Mouse (Mus musculus) spleen, adult 18-20 months (tissue): ENCODE results near the gene Mycl.

Experiments
- DNase-seq, 2 experiments: peaks; one replicate each; pipeline ENCODE4 v3.0.0; 2022; ENCODE audit warnings: mixed read lengths in 2 of 2

Gene Mycl

GRCm38 (mm10) chr4:123021591-123021990 is 26.1 kb downstream of the Mycl start:
- no peak for DNase-seq

- no peak for DNase-seq
Observed at GRCm38 (mm10) chr4:123022896-123023295, 27.4 kb downstream of the Mycl start.

GRCm38 (mm10) chr4:123025418-123025817 is 30.0 kb downstream of the Mycl start:
- DNase-seq, result no peak

GRCm38 (mm10) chr4:123026161-123026560 is 30.7 kb downstream of the Mycl start:
- peak; percentile 42 to 55 for DNase-seq

GRCm38 (mm10) chr4:123026597-123026996 is 31.1 kb downstream of the Mycl start:
- DNase-seq, result peak in 1 of 2 experiments; percentile 21

- DNase-seq, result no peak
Observed at GRCm38 (mm10) chr4:123034841-123035240, 39.4 kb downstream of the Mycl start.

GRCm38 (mm10) chr4:123035636-123036035 is 40.2 kb downstream of the Mycl start:
- no peak for DNase-seq

GRCm38 (mm10) chr4:123036710-123037109 is 41.3 kb downstream of the Mycl start:
- DNase-seq, result no peak

- DNase-seq, result no peak
Observed at GRCm38 (mm10) chr4:123041131-123041530, 45.7 kb downstream of the Mycl start.

- no peak for DNase-seq
Observed at GRCm38 (mm10) chr4:123043858-123044257, 48.4 kb downstream of the Mycl start.

- no peak for DNase-seq
Observed at GRCm38 (mm10) chr4:123044842-123045241, 49.4 kb downstream of the Mycl start.

- DNase-seq, result no peak
Observed at GRCm38 (mm10) chr4:123046300-123046699, 50.8 kb downstream of the Mycl start.

- DNase-seq, result peak; percentile 49 to 62
Observed at GRCm38 (mm10) chr4:123050681-123051211, 55.3 kb downstream of the Mycl start.
